Mouse (Mus musculus) forebrain, embryonic 16.5 days (tissue): ENCODE data around the gene Myocd. TPM values are rescaled to one million over a fixed set of nuclear protein-coding genes. Genes with fewer than 3 reads are reported as not detected.

Source experiments
- ATAC-seq: fragments of 200-750 bp; cut with Nextera tagmentation; 2 replicates; pipeline ENCODE4 v1.8.0; 2017; ENCODE audit warnings: mild to moderate bottlenecking, moderate library complexity
- H3K27ac ChIP-seq: fragments of 300-500 bp; sonication (generic); 2 replicates; pipeline ENCODE4 v1.5.1; 2014; ENCODE audit warnings: low read length, control low read depth
- H3K27me3 ChIP-seq: fragments of 300-500 bp; sonication (generic); replicated peaks from 2 replicates; pipeline ENCODE4 v1.6.1; 2014; ENCODE audit warnings: low read length; ENCODE audit not compliant: control insufficient read depth, insufficient read depth
- H3K36me3 ChIP-seq: fragments of 300-500 bp; sonication (generic); 2 replicates; pipeline ENCODE4 v1.6.1; 2014; ENCODE audit not compliant: control insufficient read depth, insufficient read depth
- H3K4me1 ChIP-seq: fragments of 300-500 bp; sonication (generic); replicated peaks from 2 replicates; pipeline ENCODE4 v1.6.1; 2014; ENCODE audit warnings: low read length; ENCODE audit not compliant: control insufficient read depth, insufficient read depth
- H3K4me2 ChIP-seq: fragments of 300-500 bp; sonication (generic); 2 replicates; pipeline ENCODE4 v1.6.1; 2014; ENCODE audit warnings: mild to moderate bottlenecking, low read length, control low read depth
- H3K4me3 ChIP-seq: fragments of 300-500 bp; sonication (generic); replicated peaks from 2 replicates; pipeline ENCODE4 v1.5.1; 2014; ENCODE audit warnings: mild to moderate bottlenecking, low read length, control low read depth
- H3K9ac ChIP-seq: fragments of 300-500 bp; sonication (generic); replicated peaks from 2 replicates; pipeline ENCODE4 v1.6.1; 2014; ENCODE audit warnings: low read depth, low read length, control low read depth
- H3K9me3 ChIP-seq: fragments of 300-500 bp; sonication (generic); 2 replicates; pipeline ENCODE4 v1.6.1; 2016; ENCODE audit warnings: low read length; ENCODE audit not compliant: control insufficient read depth
- WGBS: fragments of 180-500 bp; shearing (Covaris S2); extraction: QIAGEN DNeasy Blood & Tissue Kit; methylation state at CpG from one replicate; pipeline ENCODE4 v1.1.7; 2014; 5-methylcytosine and 5-hydroxymethylcytosine counted together
- polyA plus RNA-seq: library from polyadenylated mRNA; unstranded; fragments of >200 nt; fragmentation: Nextera tagmentation; extraction: Ambion mirVana; gene quantifications from 2 replicates; pipeline ENCODE4 v1.2.1, GENCODE M21; 2015

Gene Myocd
- polyA plus RNA-seq, 1 experiment from 2014 or later = 0.23 TPM

DNA sequence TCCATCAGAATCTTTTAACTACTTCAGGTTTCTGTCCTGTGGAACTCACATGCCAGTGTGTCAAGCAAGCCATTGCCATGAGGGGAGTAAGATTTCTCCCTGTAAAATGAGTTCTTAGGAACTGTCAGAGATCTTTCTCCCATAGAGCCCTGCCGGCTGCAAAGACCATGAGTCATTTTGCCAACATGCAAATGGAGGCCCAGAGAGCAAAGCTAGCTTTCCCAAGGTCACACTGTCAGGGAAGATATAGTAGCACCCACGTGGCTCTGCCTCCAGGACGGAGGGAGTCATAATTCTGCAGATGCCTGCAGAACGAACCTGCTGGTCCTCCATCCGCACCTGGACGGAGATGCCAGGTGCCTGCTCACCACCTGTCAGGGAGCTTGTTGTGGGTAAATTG, 6.3 kb downstream of the Myocd start:
- H3K4me2 ChIP-seq = no peak overlapping the region
- no peaks in the 10 kb centered on the region for H3K27me3 ChIP-seq
- 80% methylated on average over 6 of the region's 6 CpGs for WGBS
- ATAC-seq = no peak
- no peaks in the 10 kb centered on the region for H3K9me3 ChIP-seq
- H3K4me1 ChIP-seq = no peaks in the 10 kb centered on the region
- no peak overlapping the region for H3K4me3 ChIP-seq
- H3K27ac ChIP-seq = no peak overlapping the region
- H3K36me3 ChIP-seq = no peaks in the 10 kb centered on the region
- no peak overlapping the region for H3K9ac ChIP-seq

DNA sequence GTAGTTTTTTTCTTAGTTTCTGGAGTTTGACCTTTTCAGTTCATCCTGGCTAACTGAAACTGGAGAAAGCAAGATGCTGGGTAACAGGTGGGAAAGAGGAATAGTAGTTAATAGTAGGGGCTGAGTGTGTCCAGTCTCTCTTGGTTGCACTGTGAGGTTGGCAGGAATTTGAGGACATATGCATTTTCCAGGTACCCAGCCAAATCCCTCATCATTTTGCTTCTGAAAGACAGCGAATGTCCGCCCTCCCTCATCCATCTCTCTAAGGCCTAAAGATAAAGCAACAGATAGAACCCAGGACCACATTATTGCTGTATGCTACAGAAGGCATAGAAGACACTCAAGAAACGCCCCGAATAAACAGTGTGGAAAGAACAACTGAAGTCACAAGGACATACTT, 10.8 kb downstream of the Myocd start:
- H3K4me2 ChIP-seq = no peak overlapping the region
- 92% methylated on average over 4 of the region's 4 CpGs for WGBS
- no peaks in the 10 kb centered on the region for H3K36me3 ChIP-seq
- ATAC-seq = no peak
- H3K4me3 ChIP-seq = no peak overlapping the region
- no peak overlapping the region for H3K9ac ChIP-seq
- peaks cover 2% of the 10 kb centered on the region; the same call in 1 of the 2 replicates for H3K4me1 ChIP-seq
- H3K9me3 ChIP-seq = no peaks in the 10 kb centered on the region
- no peak overlapping the region for H3K27ac ChIP-seq
- no peaks in the 10 kb centered on the region for H3K27me3 ChIP-seq

GRCm38 (mm10) chr11:65256143-65256542, 13.6 kb downstream of the Myocd start:
- Histone ChIP-seq H3K27me3 (no peaks in the 10 kb centered on the region), H3K9ac (no peak overlapping the region), H3K9me3 (no peaks in the 10 kb centered on the region), H3K4me2 (no peak overlapping the region), H3K4me1 (peaks cover 2% of the 10 kb centered on the region; the same call in 1 of the 2 replicates), H3K36me3 (no peaks in the 10 kb centered on the region), H3K27ac (no peak overlapping the region), H3K4me3 (no peak overlapping the region)
- no peak for ATAC-seq
- WGBS = 67% methylated on average over 11 of the region's 11 CpGs

- no peak overlapping the region for H3K9ac ChIP-seq
- ATAC-seq = no peak
- no peaks in the 10 kb centered on the region for H3K9me3 ChIP-seq
- H3K27ac ChIP-seq = no peak overlapping the region
- 61% methylated on average over 6 of the region's 6 CpGs for WGBS
- no peaks in the 10 kb centered on the region for H3K27me3 ChIP-seq
- no peak overlapping the region for H3K4me3 ChIP-seq
- no peak overlapping the region for H3K4me2 ChIP-seq
- peaks cover 2% of the 10 kb centered on the region; the same call in 1 of the 2 replicates for H3K4me1 ChIP-seq
- no peaks in the 10 kb centered on the region for H3K36me3 ChIP-seq
Measured at GRCm38 (mm10) chr11:65255564-65255963, 14.2 kb downstream of the Myocd start.

DNA sequence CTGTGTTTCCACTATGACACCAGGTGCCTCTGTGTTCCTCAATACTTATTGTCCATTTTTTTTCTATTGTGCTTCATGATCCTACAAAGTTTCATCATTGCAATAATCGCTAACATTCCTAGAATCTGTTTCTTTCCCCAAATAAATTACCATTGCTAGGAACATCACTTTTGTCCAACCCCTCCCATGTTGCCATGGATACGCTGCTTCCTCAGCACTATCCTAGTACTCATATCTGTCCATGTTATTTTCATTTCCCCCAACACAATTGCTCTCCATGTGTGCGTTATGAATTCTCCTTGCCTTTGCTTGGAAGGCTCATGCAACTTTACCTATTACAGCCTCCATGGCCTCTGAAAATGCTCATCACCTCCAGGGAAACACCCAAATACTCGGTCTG, 19.4 kb downstream of the Myocd start:
- no peak overlapping the region for H3K4me2 ChIP-seq
- H3K9ac ChIP-seq = no peak overlapping the region
- no peak for ATAC-seq
- WGBS = 94% methylated on average over 4 of the region's 4 CpGs
- no peaks in the 10 kb centered on the region for H3K9me3 ChIP-seq
- H3K4me3 ChIP-seq = no peak overlapping the region
- no peak overlapping the region for H3K27ac ChIP-seq
- H3K36me3 ChIP-seq = no peaks in the 10 kb centered on the region
- H3K4me1 ChIP-seq = no peaks in the 10 kb centered on the region
- no peaks in the 10 kb centered on the region for H3K27me3 ChIP-seq

DNA sequence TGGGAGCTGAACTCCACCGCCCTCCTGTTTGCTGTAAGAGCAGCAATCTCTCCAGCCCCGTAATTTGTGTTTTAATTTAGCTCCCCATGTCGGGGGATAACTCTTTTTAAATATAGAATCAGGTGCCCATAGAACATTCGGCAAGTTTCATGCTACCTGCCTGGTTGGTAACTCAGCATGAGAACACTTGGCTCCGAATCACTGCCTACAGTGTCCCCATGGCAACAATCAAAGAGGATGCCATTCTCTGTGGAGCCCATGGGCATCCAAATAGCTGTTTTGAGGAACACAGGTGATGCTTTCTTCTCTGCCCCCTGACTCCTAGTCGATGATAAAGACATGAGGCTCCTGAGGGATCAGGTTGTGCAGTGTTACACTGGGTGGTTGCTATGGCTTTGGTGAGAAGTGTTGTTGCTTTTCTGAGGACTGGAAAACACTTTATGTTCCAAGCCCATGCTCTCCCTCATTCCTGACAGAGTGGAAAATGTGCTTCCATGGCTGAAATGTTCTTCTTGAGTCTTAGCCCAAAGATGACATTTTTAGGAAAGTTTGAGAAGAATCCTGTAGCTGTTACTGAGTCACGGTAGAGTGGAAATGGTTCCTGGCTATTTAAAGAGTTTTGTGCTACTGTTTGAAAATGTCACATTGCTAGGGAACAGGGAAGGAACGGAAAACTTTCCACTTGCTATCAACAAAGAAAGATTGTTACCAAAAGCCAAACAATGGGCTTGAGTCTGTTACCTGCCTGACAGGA, 23.3 kb downstream of the Myocd start:
- Histone ChIP-seq H3K4me3 (no peak overlapping the region), H3K36me3 (no peaks in the 10 kb centered on the region), H3K9me3 (no peaks in the 10 kb centered on the region), H3K4me2 (no peak overlapping the region), H3K4me1 (no peaks in the 10 kb centered on the region), H3K27ac (no peak overlapping the region), H3K27me3 (no peaks in the 10 kb centered on the region), H3K9ac (no peak overlapping the region)
- 86% methylated on average over 8 of the region's 8 CpGs for WGBS
- ATAC-seq = no peak

GRCm38 (mm10) chr11:65243593-65243992, 26.2 kb downstream of the Myocd start:
- no peak overlapping the region for H3K4me3 ChIP-seq
- H3K36me3 ChIP-seq = no peaks in the 10 kb centered on the region
- H3K4me2 ChIP-seq = no peak overlapping the region
- WGBS = 81% methylated on average over 3 of the region's 3 CpGs
- no peak for ATAC-seq
- H3K27ac ChIP-seq = no peak overlapping the region
- H3K4me1 ChIP-seq = no peaks in the 10 kb centered on the region
- H3K27me3 ChIP-seq = no peaks in the 10 kb centered on the region
- no peak overlapping the region for H3K9ac ChIP-seq
- no peaks in the 10 kb centered on the region for H3K9me3 ChIP-seq

GRCm38 (mm10) chr11:65240521-65240920, 29.3 kb downstream of the Myocd start:
- no peak overlapping the region for H3K9ac ChIP-seq
- WGBS = 69% methylated on average over 7 of the region's 7 CpGs
- H3K4me1 ChIP-seq = no peaks in the 10 kb centered on the region
- H3K27me3 ChIP-seq = no peaks in the 10 kb centered on the region
- no peaks in the 10 kb centered on the region for H3K9me3 ChIP-seq
- no peak for ATAC-seq
- no peak overlapping the region for H3K4me3 ChIP-seq
- H3K4me2 ChIP-seq = no peak overlapping the region
- no peak overlapping the region for H3K27ac ChIP-seq
- H3K36me3 ChIP-seq = no peaks in the 10 kb centered on the region

- Histone ChIP-seq H3K27me3 (no peaks in the 10 kb centered on the region), H3K4me2 (no peak overlapping the region), H3K9me3 (no peaks in the 10 kb centered on the region), H3K4me1 (no peaks in the 10 kb centered on the region), H3K36me3 (no peaks in the 10 kb centered on the region), H3K4me3 (no peak overlapping the region), H3K9ac (no peak overlapping the region), H3K27ac (no peak overlapping the region)
- 77% methylated on average over 3 of the region's 3 CpGs for WGBS
- no peak for ATAC-seq
Measured at GRCm38 (mm10) chr11:65237896-65238295, 31.9 kb downstream of the Myocd start.

DNA sequence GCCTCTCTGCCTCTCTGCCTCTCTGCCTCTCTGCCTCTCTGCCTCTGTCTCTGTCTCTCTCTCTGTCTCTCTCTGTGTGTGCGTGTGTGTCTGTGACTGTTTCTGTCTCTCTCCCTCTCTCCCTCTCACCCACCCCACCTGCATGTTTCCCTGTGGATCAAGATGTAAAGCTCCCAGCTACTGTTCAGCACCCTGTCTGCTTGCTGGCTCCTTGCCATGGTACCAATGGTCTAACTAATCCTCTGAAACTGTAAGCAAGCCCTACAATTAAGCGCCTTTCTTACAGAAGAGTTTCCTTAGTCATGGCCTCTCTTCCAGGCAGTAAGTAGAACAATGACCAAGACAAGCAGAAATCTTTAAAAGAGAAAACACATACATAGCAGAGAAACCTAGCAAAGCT, 32.9 kb downstream of the Myocd start:
- Histone ChIP-seq H3K36me3 (no peaks in the 10 kb centered on the region), H3K4me2 (no peak overlapping the region), H3K27me3 (no peaks in the 10 kb centered on the region), H3K4me1 (no peaks in the 10 kb centered on the region), H3K27ac (no peak overlapping the region), H3K9me3 (no peaks in the 10 kb centered on the region), H3K4me3 (no peak overlapping the region), H3K9ac (no peak overlapping the region)
- 33% methylated on average over 2 of the region's 2 CpGs for WGBS
- ATAC-seq = no peak
